Mouse (Mus musculus): Measurements from ENCODE around the gene Wdr66. TPM values are rescaled to one million over a fixed set of nuclear protein-coding genes. Genes with fewer than 3 reads are reported as not detected.
A peak's percentile ranks its signal among the peaks of the same experiment; 100 is the strongest.

Gene Wdr66
- polyA plus RNA-seq, 1 experiment from 2014 or later = 1.5 TPM

DNA sequence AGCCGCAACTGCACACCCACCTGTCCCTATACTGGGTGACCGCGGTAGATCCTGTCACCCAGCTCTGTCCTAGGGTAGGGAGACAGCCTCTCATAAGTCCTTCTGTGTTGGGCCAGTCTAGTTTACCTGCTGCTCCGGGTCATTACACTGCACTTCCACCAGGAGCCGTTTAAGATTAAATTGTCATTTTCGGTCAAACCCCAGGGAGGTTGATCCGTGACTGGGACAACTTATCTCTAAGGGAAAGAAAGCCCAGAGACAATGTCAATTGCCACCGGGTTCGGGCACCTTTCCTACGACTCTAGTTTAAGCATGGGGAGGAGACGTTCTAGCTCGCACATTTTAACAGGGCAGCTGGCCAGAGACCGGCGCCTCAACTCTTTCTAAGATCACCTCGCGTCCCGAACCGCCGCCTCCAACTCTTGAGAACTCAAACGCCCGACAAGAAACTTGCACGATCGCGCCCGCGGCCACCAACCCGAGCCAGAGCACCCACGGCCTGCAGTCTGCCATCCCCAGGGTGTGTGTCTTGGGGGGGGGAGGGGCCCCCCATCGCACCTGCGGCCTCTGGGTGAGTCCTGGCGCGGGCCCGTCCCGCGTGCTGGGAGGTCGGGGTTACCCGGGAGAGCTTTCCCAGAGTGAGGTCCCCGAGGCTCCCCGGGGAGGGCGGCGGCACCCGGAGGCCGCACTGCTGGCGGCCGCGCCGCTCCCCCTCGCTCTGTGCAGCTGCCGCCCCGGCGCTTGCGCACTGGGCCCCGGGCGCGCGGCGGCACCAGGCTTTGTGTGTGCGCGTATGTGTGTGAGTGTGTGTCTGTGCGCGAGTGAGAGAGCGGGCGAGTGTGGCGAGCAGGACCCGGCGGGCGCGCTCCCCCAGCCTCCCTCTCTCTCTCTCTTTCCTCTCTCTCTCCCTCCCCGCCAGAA, 92.1 kb downstream of the Wdr66 start, which contains the start of gene Bcl7a:
TSS of gene Bcl7a (plus strand) at position 128 of the 921 bp plus-strand sequence.
- H3K4me2 ChIP-seq (ENCODE audit: low read depth, low read length) = peak within 1 kb of the TSS; percentile 91
- H3K36me3 ChIP-seq (ENCODE audit: control insufficient read depth, insufficient read depth, low read length) = no peaks in the 10 kb centered on the region
- no peaks in the 10 kb centered on the region for H3K9me3 ChIP-seq (ENCODE audit: control insufficient read depth, low read length)
- peaks cover 20% of the 10 kb centered on the region for H3K4me1 ChIP-seq (replicated peaks; ENCODE audit: control insufficient read depth, insufficient read depth, low read length)
- peak within 1 kb of the TSS; percentile 99 for H3K27ac ChIP-seq (ENCODE audit: low read length)
- WGBS = under 1% methylated on average over 65 of the region's 69 CpGs
- ATAC-seq (ENCODE audit: low read depth) = peak; percentile 86
- H3K27me3 ChIP-seq (ENCODE audit: control insufficient read depth, insufficient read depth, low read depth, low read length) = no peaks in the 10 kb centered on the region
- H3K9ac ChIP-seq (ENCODE audit: low read length) = peak within 1 kb of the TSS; percentile 98
- peak within 1 kb of the TSS; percentile 91 for H3K4me3 ChIP-seq (ENCODE audit: low read length)

DNA sequence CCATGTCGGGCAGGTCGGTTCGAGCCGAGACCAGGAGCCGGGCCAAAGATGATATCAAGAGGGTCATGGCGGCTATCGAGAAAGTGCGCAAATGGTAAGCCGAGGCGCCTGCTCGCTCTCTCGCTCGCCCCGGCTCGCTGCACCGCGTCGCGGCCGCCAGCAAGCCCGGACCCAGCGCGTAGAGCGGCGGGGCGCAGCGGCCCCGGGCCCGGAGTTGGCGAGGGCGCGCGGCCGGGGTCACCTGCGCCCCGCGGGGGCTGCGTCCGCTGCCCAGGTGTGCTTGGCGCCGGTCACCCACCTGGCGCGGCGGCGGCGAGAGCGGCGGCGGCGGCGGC, 92.7 kb downstream of the Wdr66 start:
- Histone ChIP-seq H3K27me3 (ENCODE audit: control insufficient read depth, insufficient read depth, low read depth, low read length) (no peaks in the 10 kb centered on the region), H3K27ac (ENCODE audit: low read length) (peak overlapping the region; percentile 99), H3K4me3 (ENCODE audit: low read length) (peak overlapping the region; percentile 91), H3K4me1 (replicated peaks; ENCODE audit: control insufficient read depth, insufficient read depth, low read length) (peaks cover 20% of the 10 kb centered on the region), H3K9me3 (ENCODE audit: control insufficient read depth, low read length) (no peaks in the 10 kb centered on the region), H3K4me2 (ENCODE audit: low read depth, low read length) (peak overlapping the region; percentile 91), H3K36me3 (ENCODE audit: control insufficient read depth, insufficient read depth, low read length) (no peaks in the 10 kb centered on the region), H3K9ac (ENCODE audit: low read length) (peak overlapping the region; percentile 98)
- ATAC-seq (ENCODE audit: low read depth) = peak; percentile 36
- WGBS = 0% methylated on average over 44 of the region's 51 CpGs

DNA sequence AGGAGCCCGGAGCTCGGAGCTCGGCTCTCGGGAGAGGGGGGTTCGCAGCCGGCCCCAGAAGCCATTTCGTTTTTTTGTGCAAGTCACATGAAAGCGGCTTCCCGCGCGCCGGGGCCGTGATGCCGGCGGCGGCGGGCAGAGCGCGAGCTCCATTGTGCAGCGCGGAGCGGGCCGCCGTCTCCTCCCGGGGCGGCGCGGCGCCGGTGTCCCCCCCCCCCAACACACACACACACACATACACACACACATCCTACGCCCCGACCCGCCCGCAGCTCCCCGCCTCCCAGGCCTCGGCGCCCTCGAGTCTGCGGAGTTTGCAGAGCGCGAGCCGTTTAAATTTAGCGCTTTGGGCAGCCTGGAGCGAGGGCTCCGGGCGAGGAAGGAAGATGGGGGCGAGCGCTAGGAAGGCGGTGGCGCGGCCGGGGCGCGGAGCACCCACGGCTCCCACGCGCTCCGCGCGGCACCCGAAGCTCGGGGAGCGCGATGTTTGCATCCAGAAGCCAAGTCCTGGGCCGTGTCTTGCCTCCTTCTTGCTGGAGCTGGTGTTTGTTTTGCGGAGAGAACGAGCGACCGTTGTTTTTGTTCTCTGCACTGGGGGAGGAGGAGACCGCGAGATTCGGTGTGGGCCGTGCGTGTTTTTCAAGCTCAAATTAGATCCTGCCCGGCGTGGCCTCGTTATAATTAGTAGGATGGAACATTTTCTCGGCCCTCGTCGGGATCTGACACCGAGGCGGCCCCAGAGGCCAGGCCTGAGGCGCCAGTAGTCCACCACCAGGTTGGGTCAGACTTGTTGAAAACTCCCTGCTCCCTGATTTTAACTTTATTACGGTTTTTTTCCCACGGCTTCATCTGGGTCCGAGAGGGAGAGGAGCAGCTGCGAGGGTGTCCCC, 93.3 kb downstream of the Wdr66 start:
- peak overlapping the region; percentile 98 for H3K9ac ChIP-seq (ENCODE audit: low read length)
- H3K4me1 ChIP-seq (replicated peaks; ENCODE audit: control insufficient read depth, insufficient read depth, low read length) = peaks cover 20% of the 10 kb centered on the region
- no peaks in the 10 kb centered on the region for H3K9me3 ChIP-seq (ENCODE audit: control insufficient read depth, low read length)
- WGBS = under 1% methylated on average over 68 of the region's 87 CpGs
- H3K27ac ChIP-seq (ENCODE audit: low read length) = peak overlapping the region; percentile 99
- H3K36me3 ChIP-seq (ENCODE audit: control insufficient read depth, insufficient read depth, low read length) = no peaks in the 10 kb centered on the region
- peak; percentile 61 for ATAC-seq (ENCODE audit: low read depth)
- no peaks in the 10 kb centered on the region for H3K27me3 ChIP-seq (ENCODE audit: control insufficient read depth, insufficient read depth, low read depth, low read length)
- peak overlapping the region; percentile 91 for H3K4me3 ChIP-seq (ENCODE audit: low read length)
- peak overlapping the region; percentile 91 for H3K4me2 ChIP-seq (ENCODE audit: low read depth, low read length)

DNA sequence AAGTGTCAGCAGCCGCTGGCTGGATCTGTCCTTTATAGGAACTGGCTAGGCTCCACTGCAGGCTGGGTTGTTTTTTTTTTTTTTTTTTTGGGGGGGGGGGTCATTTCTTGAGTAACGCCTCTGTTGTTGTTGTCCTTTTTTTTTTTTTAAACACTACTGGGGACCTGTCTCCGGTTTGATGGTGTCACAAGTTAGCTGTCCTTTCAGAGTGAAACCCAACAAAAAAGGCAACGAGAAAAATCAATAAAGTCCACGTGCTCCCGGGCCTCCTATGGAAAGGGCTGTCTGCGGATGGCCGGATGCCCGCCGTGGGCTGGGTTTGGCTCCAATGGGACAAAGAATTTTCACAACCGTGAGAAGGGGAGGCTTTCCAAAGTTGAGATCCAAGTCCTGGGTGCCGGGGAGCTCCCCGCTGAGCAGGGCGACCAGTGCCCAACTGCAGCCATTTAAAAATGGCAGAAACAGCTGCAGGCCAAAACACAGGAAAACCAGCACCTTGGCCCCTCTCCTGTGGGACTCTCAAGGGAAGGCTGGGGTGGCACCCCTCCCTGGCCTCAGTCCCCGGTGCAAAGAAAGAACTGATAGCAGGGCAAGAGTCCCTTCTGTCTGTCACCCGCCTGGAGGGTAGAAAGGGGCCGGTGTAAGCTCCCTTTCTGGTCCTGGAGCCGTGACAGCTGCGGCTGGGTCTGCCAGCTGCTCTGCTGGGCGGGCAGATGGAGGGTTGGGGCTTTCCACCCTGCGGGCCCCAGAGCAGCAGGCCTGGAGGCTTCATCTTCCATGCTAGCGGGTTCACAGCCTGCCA, 94.2 kb downstream of the Wdr66 start:
- Histone ChIP-seq H3K36me3 (ENCODE audit: control insufficient read depth, insufficient read depth, low read length) (no peaks in the 10 kb centered on the region), H3K4me2 (ENCODE audit: low read depth, low read length) (peak overlapping the region; percentile 91), H3K9me3 (ENCODE audit: control insufficient read depth, low read length) (no peaks in the 10 kb centered on the region), H3K9ac (ENCODE audit: low read length) (peak overlapping the region; percentile 98), H3K27me3 (ENCODE audit: control insufficient read depth, insufficient read depth, low read depth, low read length) (no peaks in the 10 kb centered on the region), H3K27ac (ENCODE audit: low read length) (peak overlapping the region; percentile 99), H3K4me3 (ENCODE audit: low read length) (peak overlapping the region; percentile 91), H3K4me1 (replicated peaks; ENCODE audit: control insufficient read depth, insufficient read depth, low read length) (peaks cover 22% of the 10 kb centered on the region)
- under 1% methylated on average over 22 of the region's 22 CpGs for WGBS
- ATAC-seq (ENCODE audit: low read depth) = peak; percentile 72

DNA sequence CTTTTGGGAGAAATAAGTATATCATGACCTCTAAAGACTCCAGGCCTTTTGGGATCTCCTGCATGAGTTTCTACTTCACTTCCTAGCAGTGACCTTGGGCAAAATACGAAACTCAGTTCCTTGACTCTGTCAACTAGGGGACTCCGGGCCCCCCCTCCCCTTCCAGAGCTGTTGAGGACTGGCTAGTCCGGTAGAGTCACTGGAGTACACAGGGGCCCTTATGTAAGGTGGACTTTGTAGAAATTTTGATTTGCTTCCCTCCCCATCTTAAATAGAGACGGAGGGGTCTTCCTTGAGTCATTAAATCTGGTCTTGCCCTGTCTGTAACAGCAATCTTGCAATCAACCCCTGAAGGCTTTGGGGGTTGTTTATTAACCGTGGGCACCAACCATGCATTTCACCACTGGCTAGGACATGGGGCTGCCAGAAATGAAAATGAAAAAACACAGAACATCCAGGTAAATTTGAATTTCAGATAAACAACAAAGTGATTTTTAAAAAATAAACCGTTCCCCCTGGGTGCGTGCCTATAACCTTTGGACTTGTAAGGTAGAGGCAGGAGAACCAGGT, 94.9 kb downstream of the Wdr66 start:
- H3K4me1 ChIP-seq (replicated peaks; ENCODE audit: control insufficient read depth, insufficient read depth, low read length) = peaks cover 22% of the 10 kb centered on the region
- H3K27me3 ChIP-seq (ENCODE audit: control insufficient read depth, insufficient read depth, low read depth, low read length) = no peaks in the 10 kb centered on the region
- peak overlapping the region; percentile 98 for H3K9ac ChIP-seq (ENCODE audit: low read length)
- no peaks in the 10 kb centered on the region for H3K36me3 ChIP-seq (ENCODE audit: control insufficient read depth, insufficient read depth, low read length)
- H3K9me3 ChIP-seq (ENCODE audit: control insufficient read depth, low read length) = no peaks in the 10 kb centered on the region
- peak overlapping the region; percentile 91 for H3K4me3 ChIP-seq (ENCODE audit: low read length)
- WGBS = 52% methylated on average over 7 of the region's 7 CpGs
- ATAC-seq (ENCODE audit: low read depth) = no peak
- H3K27ac ChIP-seq (ENCODE audit: low read length) = peak overlapping the region; percentile 99
- H3K4me2 ChIP-seq (ENCODE audit: low read depth, low read length) = peak overlapping the region; percentile 91

DNA sequence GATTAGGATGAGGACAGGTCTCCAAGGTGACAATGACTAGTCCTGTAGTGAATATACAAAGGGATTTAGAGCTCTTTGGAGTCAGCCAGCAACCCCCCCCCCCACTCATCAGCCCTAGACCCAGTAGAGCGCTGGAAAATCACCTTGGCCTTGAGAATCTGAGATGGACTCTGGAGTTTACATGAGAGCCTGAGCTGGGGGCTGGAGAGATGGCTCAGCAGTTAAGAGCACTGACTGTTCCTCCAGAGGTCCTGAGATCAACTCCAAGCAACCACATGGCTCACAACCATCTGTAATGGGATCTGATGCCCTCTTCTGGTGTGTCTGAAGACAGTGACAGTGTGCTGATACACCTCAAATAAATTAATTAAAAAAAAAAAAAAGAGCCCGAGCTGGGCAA, 96.1 kb downstream of the Wdr66 start:
- Histone ChIP-seq H3K9me3 (ENCODE audit: control insufficient read depth, low read length) (no peaks in the 10 kb centered on the region), H3K4me3 (ENCODE audit: low read length) (no peak overlapping the region), H3K4me1 (replicated peaks; ENCODE audit: control insufficient read depth, insufficient read depth, low read length) (peaks cover 25% of the 10 kb centered on the region), H3K27ac (ENCODE audit: low read length) (no peak overlapping the region), H3K9ac (ENCODE audit: low read length) (no peak overlapping the region), H3K27me3 (ENCODE audit: control insufficient read depth, insufficient read depth, low read depth, low read length) (no peaks in the 10 kb centered on the region), H3K4me2 (ENCODE audit: low read depth, low read length) (no peak overlapping the region), H3K36me3 (ENCODE audit: control insufficient read depth, insufficient read depth, low read length) (peaks cover 5% of the 10 kb centered on the region)
- ATAC-seq (ENCODE audit: low read depth) = no peak
- WGBS = 79% methylated on average over 2 of the region's 2 CpGs

DNA sequence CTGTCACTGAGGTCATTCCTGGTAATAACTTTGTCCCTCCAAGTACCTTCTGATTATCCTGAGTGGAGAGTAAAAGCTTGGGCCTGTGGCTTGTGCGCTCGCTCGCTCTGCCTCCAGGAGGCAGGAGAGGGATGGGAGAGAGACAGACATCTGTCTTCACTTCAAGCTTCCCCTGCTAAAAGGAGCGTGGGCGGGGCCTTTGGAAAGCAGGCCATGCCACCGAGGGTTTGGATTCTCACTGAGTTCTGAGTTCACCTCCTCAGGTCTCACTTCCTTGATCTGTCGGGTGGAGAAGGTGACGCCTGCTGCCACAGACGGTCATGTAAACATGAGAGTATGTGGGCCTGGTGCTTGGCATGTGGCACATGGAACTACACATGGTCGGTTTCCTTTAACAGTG, 98.5 kb downstream of the Wdr66 start:
- Histone ChIP-seq H3K27ac (ENCODE audit: low read length) (no peak overlapping the region), H3K9ac (ENCODE audit: low read length) (no peak overlapping the region), H3K4me2 (ENCODE audit: low read depth, low read length) (no peak overlapping the region), H3K27me3 (ENCODE audit: control insufficient read depth, insufficient read depth, low read depth, low read length) (no peaks in the 10 kb centered on the region), H3K4me3 (ENCODE audit: low read length) (no peak overlapping the region), H3K4me1 (replicated peaks; ENCODE audit: control insufficient read depth, insufficient read depth, low read length) (peaks cover 25% of the 10 kb centered on the region), H3K9me3 (ENCODE audit: control insufficient read depth, low read length) (no peaks in the 10 kb centered on the region), H3K36me3 (ENCODE audit: control insufficient read depth, insufficient read depth, low read length) (peaks cover 5% of the 10 kb centered on the region)
- 53% methylated on average over 10 of the region's 10 CpGs for WGBS
- no peak for ATAC-seq (ENCODE audit: low read depth)

DNA sequence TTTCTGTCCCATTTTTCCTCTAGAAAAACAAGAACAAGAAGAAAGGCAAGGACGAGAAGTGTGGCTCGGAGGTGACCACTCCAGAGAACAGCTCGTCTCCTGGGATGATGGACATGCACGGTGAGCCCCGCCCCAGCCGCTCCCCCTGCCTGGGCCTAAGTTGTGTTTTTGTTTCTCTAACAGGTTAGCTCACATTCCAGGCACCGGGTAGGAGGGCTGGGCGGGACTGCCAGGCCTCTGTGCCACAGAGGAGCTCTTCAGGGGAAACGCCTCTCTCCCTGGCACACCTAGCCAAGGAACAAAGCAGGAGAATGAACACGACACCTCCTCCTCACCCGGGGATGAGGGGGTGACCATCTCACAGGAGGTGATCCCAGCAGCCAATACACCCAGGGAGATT, 104.0 kb downstream of the Wdr66 start:
- peak; percentile 94 for ATAC-seq (ENCODE audit: low read depth)
- no peak overlapping the region for H3K4me2 ChIP-seq (ENCODE audit: low read depth, low read length)
- peak overlapping the region; percentile 42 for H3K27ac ChIP-seq (ENCODE audit: low read length)
- WGBS = 54% methylated on average over 11 of the region's 11 CpGs
- no peak overlapping the region for H3K4me3 ChIP-seq (ENCODE audit: low read length)
- no peaks in the 10 kb centered on the region for H3K27me3 ChIP-seq (ENCODE audit: control insufficient read depth, insufficient read depth, low read depth, low read length)
- H3K36me3 ChIP-seq (ENCODE audit: control insufficient read depth, insufficient read depth, low read length) = peaks cover 28% of the 10 kb centered on the region
- 0 out of 2 replicates have a peak overlapping the region, but pooled peaks have one; percentile 18 for H3K9ac ChIP-seq (ENCODE audit: low read length)
- no peaks in the 10 kb centered on the region for H3K9me3 ChIP-seq (ENCODE audit: control insufficient read depth, low read length)
- H3K4me1 ChIP-seq (replicated peaks; ENCODE audit: control insufficient read depth, insufficient read depth, low read length) = peaks cover 7% of the 10 kb centered on the region; the same call in 1 of the 2 replicates
